Mouse (Mus musculus) kidney, embryonic 16.5 days (tissue): ENCODE measurements around the gene Iffo2. TPM values are rescaled to one million over a fixed set of nuclear protein-coding genes. Genes with fewer than 3 reads are reported as not detected.

ENCODE experiments used
- ATAC-seq: fragments of 200-750 bp; cut with Nextera tagmentation; 2 replicates; pipeline ENCODE4 v1.8.0; 2017; ENCODE audit warnings: moderate TSS enrichment; ENCODE audit not compliant: low FRiP score, low TSS enrichment
- H3K27ac ChIP-seq: fragments of 300-500 bp; sonication (generic); 2 replicates; pipeline ENCODE4 v1.5.1; 2014; ENCODE audit warnings: low read length
- H3K27me3 ChIP-seq: fragments of 300-500 bp; sonication (generic); 2 replicates; pipeline ENCODE4 v1.6.1; 2014; ENCODE audit warnings: low read length, control low read depth, mixed read lengths; ENCODE audit not compliant: insufficient read depth
- H3K36me3 ChIP-seq: fragments of 300-500 bp; sonication (generic); 2 replicates; pipeline ENCODE4 v1.6.1; 2014; ENCODE audit warnings: low read length, control low read depth, mixed read lengths; ENCODE audit not compliant: insufficient read depth
- H3K4me1 ChIP-seq: fragments of 300-500 bp; sonication (generic); 2 replicates; pipeline ENCODE4 v1.6.1; 2014; ENCODE audit warnings: low read length, control low read depth, mixed read lengths; ENCODE audit not compliant: insufficient read depth
- H3K4me2 ChIP-seq: fragments of 300-500 bp; sonication (generic); replicated peaks from 2 replicates; pipeline ENCODE4 v1.6.1; 2014; ENCODE audit warnings: low read depth, low read length
- H3K4me3 ChIP-seq: fragments of 300-500 bp; sonication (generic); 2 replicates; pipeline ENCODE4 v1.5.1; 2014; ENCODE audit warnings: mild to moderate bottlenecking, low read length
- H3K9ac ChIP-seq: fragments of 300-500 bp; sonication (generic); replicated peaks from 2 replicates; pipeline ENCODE4 v1.6.1; 2014; ENCODE audit warnings: low read length
- H3K9me3 ChIP-seq: fragments of 300-500 bp; sonication (generic); 2 replicates; pipeline ENCODE4 v1.6.1; 2016; ENCODE audit warnings: low read length, control low read depth
- WGBS: fragments of 180-500 bp; shearing (Covaris S2); extraction: QIAGEN DNeasy Blood & Tissue Kit; methylation state at CpG from one replicate; pipeline ENCODE4 v1.1.7; 2014; 5-methylcytosine and 5-hydroxymethylcytosine counted together
- polyA plus RNA-seq: library from polyadenylated mRNA; unstranded; fragments of >200 nt; fragmentation: Nextera tagmentation; extraction: Ambion mirVana; gene quantifications from 2 replicates; pipeline ENCODE4 v1.2.1, GENCODE M21; 2015

Iffo2 gene
- polyA plus RNA-seq, 1 experiment from 2014 or later, result 3.7 TPM

GRCm38 (mm10) chr4:139555235-139555634 is 24.9 kb downstream of the Iffo2 start:
- ATAC-seq, result no peak
- no peaks in the 10 kb centered on the region for H3K36me3 ChIP-seq
- no peak overlapping the region for H3K27ac ChIP-seq
- H3K27me3 ChIP-seq, result no peaks in the 10 kb centered on the region
- 72% methylated on average over 11 of the region's 11 CpGs for WGBS
- H3K9me3 ChIP-seq, result no peaks in the 10 kb centered on the region
- no peak overlapping the region for H3K9ac ChIP-seq
- H3K4me1 ChIP-seq, result no peaks in the 10 kb centered on the region
- no peak overlapping the region for H3K4me3 ChIP-seq
- H3K4me2 ChIP-seq, result no peak overlapping the region

- no peak overlapping the region; the same call in 1 of the 2 replicates for H3K4me2 ChIP-seq
- no peak overlapping the region for H3K9ac ChIP-seq
- 66% methylated on average over 19 of the region's 19 CpGs for WGBS
- no peak overlapping the region for H3K4me3 ChIP-seq
- no peaks in the 10 kb centered on the region for H3K4me1 ChIP-seq
- H3K36me3 ChIP-seq, result no peaks in the 10 kb centered on the region
- no peaks in the 10 kb centered on the region for H3K9me3 ChIP-seq
- H3K27ac ChIP-seq, result no peak overlapping the region
- no peaks in the 10 kb centered on the region for H3K27me3 ChIP-seq
- ATAC-seq, result no peak
Observed at GRCm38 (mm10) chr4:139555951-139556350, 25.6 kb downstream of the Iffo2 start.

DNA sequence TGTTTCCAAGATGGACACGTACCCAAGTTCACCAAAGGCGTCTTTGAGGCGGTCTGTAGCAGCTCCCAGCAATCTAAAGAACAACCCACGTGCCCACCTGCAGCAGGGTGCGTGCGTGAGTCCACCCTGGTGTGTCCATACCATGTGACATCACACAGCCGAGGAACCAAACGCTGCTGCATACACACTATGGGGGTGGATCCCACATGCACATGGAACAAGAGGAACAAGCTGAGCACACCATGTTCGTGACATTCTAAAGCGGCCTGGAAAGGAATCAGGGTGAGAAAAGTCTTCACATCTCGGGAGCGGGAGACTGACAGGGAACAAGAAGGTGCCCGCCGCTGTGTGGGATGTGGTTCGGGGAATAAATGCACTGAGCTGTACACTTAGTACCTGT is 38.0 kb downstream of the Iffo2 start:
- Histone ChIP-seq H3K4me2 (no peak overlapping the region), H3K9ac (no peak overlapping the region), H3K4me3 (no peak overlapping the region), H3K9me3 (no peaks in the 10 kb centered on the region), H3K4me1 (no peaks in the 10 kb centered on the region), H3K27me3 (no peaks in the 10 kb centered on the region), H3K36me3 (no peaks in the 10 kb centered on the region), H3K27ac (no peak overlapping the region)
- ATAC-seq, result no peak
- WGBS, result 83% methylated on average over 15 of the region's 15 CpGs

GRCm38 (mm10) chr4:139570756-139571155 is 40.4 kb downstream of the Iffo2 start:
- no peak overlapping the region for H3K4me3 ChIP-seq
- no peak for ATAC-seq
- no peak overlapping the region for H3K27ac ChIP-seq
- no peak overlapping the region for H3K4me2 ChIP-seq
- H3K4me1 ChIP-seq, result peaks cover 8% of the 10 kb centered on the region
- H3K9me3 ChIP-seq, result no peaks in the 10 kb centered on the region
- H3K27me3 ChIP-seq, result no peaks in the 10 kb centered on the region
- WGBS, result 85% methylated on average over 10 of the region's 10 CpGs
- H3K36me3 ChIP-seq, result no peaks in the 10 kb centered on the region
- no peak overlapping the region for H3K9ac ChIP-seq

GRCm38 (mm10) chr4:139572928-139573512 is 42.7 kb downstream of the Iffo2 start:
- 90% methylated on average over 12 of the region's 12 CpGs for WGBS
- no peaks in the 10 kb centered on the region for H3K27me3 ChIP-seq
- H3K36me3 ChIP-seq, result no peaks in the 10 kb centered on the region
- no peak overlapping the region for H3K27ac ChIP-seq
- H3K9me3 ChIP-seq, result no peaks in the 10 kb centered on the region
- no peak for ATAC-seq
- H3K4me2 ChIP-seq, result no peak overlapping the region
- peaks cover 31% of the 10 kb centered on the region for H3K4me1 ChIP-seq
- H3K9ac ChIP-seq, result no peak overlapping the region
- H3K4me3 ChIP-seq, result no peak overlapping the region

GRCm38 (mm10) chr4:139574156-139574798 is 43.9 kb downstream of the Iffo2 start:
- ATAC-seq, result peak; percentile 98
- no peaks in the 10 kb centered on the region for H3K27me3 ChIP-seq
- peak overlapping the region; percentile 63 for H3K4me3 ChIP-seq
- H3K27ac ChIP-seq, result peak overlapping the region; percentile 81
- WGBS, result 0% methylated on average over 51 of the region's 52 CpGs
- peak overlapping the region; percentile 96 for H3K4me2 ChIP-seq
- H3K4me1 ChIP-seq, result peaks cover 43% of the 10 kb centered on the region
- no peaks in the 10 kb centered on the region for H3K36me3 ChIP-seq
- H3K9ac ChIP-seq, result peak overlapping the region; percentile 83
- no peaks in the 10 kb centered on the region for H3K9me3 ChIP-seq

DNA sequence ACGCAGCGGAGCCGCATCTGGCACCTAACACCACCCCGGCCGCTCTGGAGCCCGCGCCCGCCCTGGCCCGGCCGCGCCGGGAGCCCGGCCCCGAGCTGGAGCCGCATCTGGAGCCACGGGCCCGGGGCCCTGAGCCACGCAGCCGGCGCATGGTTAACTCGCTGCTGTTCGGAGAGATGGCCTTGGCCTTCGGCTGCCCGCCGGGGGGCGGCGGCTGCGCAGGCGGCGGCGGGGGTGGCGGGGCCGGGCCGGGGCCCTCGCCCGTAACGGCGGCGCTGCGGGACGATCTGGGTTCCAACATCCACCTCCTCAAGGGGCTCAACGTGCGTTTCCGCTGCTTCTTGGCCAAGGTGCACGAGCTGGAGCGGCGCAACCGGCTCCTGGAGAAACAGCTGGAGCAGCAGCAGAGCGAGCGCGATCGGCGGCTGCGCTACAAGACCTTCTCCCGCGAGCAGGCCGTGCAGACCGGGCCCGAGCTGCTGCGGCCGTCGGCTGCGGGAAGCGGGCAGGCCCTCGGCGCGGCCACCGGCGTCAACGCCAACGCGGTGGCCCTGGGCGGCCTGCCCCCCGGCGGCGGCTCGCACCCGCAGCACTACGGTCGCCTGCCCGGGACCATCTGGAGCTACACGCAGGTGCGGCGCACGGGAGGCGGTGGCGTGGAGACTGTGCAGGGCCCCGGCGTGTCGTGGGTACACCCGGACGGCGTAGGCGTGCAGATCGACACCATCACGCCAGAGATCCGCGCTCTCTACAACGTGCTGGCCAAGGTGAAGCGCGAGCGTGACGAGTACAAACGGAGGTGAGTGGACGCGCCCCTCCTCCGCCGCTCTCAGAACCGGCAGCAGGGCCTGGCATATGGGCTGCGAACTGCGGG is 44.7 kb downstream of the Iffo2 start:
- peaks cover 51% of the 10 kb centered on the region for H3K4me1 ChIP-seq
- peak; percentile 69 for ATAC-seq
- WGBS, result under 1% methylated on average over 87 of the region's 111 CpGs
- H3K4me3 ChIP-seq, result peak overlapping the region; percentile 63
- H3K27me3 ChIP-seq, result no peaks in the 10 kb centered on the region
- no peaks in the 10 kb centered on the region for H3K36me3 ChIP-seq
- peak overlapping the region; percentile 96 for H3K4me2 ChIP-seq
- H3K9me3 ChIP-seq, result no peaks in the 10 kb centered on the region
- H3K27ac ChIP-seq, result peak overlapping the region; percentile 81
- H3K9ac ChIP-seq, result peak overlapping the region; percentile 83

DNA sequence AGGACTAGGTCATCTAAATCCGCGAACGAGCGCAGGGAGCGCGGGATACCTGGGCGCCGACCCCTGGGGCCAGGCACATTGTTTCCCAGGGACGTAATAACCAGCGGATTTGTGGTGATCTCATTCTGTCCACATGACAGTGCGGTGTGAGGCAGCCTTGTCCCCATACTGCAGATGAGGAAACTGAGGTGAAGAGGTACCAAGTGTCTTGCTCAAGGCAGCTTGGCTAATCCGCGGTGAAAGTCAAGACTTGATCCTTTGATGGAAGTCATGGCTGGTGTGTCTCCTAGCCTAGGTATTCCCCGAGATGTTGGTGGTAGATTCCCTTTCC is 45.3 kb downstream of the Iffo2 start:
- Histone ChIP-seq H3K27me3 (no peaks in the 10 kb centered on the region), H3K27ac (no peak overlapping the region), H3K36me3 (no peaks in the 10 kb centered on the region), H3K4me1 (peaks cover 57% of the 10 kb centered on the region), H3K9me3 (no peaks in the 10 kb centered on the region), H3K9ac (peak overlapping the region; percentile 83), H3K4me3 (peak overlapping the region; percentile 63), H3K4me2 (peak overlapping the region; percentile 96)
- no peak for ATAC-seq
- 4% methylated on average over 14 of the region's 14 CpGs for WGBS

DNA sequence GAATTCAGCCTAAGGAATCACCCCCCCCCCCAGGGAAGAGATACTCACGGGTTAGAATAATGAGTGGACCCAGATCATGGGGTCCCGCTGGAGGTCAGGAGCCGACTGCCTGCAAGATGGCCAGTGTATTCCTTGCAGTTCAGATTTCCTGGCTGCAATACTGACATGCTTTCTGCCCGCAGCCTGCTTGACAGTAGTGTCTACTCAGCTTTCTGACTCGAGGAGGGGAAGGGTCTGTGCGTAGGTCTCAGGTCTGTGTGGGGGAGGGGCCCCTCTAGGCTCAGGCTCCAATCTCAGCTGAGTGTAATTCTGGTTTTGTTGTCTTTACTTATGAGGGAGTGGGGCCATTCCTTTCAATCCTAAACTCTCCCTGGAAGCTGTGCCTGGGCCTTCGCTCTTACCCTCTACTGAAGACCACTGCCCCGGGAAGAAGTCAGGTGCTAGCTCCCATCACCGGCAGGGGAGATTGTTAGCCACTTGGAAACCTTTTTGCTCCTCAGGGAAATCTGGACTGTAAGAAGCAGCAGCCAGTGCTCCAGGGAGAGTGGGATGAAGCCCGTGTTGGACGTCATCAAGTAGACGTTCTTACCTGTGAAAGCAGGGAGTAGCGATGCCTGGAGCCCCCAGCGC is 46.0 kb downstream of the Iffo2 start:
- peak overlapping the region; percentile 83 for H3K9ac ChIP-seq

More for the DNA sequence above, 46.0 kb downstream of the Iffo2 start:
- H3K27me3 ChIP-seq, result no peaks in the 10 kb centered on the region
- H3K9me3 ChIP-seq, result no peaks in the 10 kb centered on the region
- 22% methylated on average over 14 of the region's 14 CpGs for WGBS
- 0 out of 2 replicates have a peak overlapping the region, but pooled peaks have one; percentile 9 for H3K27ac ChIP-seq
- peak overlapping the region; percentile 63 for H3K4me3 ChIP-seq
- H3K36me3 ChIP-seq, result no peaks in the 10 kb centered on the region
- no peak for ATAC-seq
- peaks cover 64% of the 10 kb centered on the region for H3K4me1 ChIP-seq
- H3K4me2 ChIP-seq, result peak overlapping the region; percentile 96
